Mouse (Mus musculus) limb, embryonic 10.5 days (tissue): ENCODE results near the gene Mef2b. TPM values are rescaled to one million over a fixed set of nuclear protein-coding genes. Genes with fewer than 3 reads are reported as not detected.

Experiments
- DNase-seq: peaks from one replicate; pipeline ENCODE4 v3.0.0-alpha.2; 2017; ENCODE audit warnings: low spot score
- H3K27ac ChIP-seq: fragments of 300-500 bp; sonication (generic); 2 replicates; pipeline ENCODE4 v1.5.1; 2016; ENCODE audit warnings: mild to moderate bottlenecking
- H3K27me3 ChIP-seq: fragments of 300-500 bp; sonication (generic); 2 replicates; pipeline ENCODE4 v1.6.1; 2016; ENCODE audit warnings: low read depth, mild to moderate bottlenecking; ENCODE audit not compliant: poor library complexity, severe bottlenecking
- H3K36me3 ChIP-seq: fragments of 300-500 bp; sonication (generic); 2 replicates; pipeline ENCODE4 v1.6.1; 2016; ENCODE audit warnings: mild to moderate bottlenecking, moderate library complexity
- H3K4me1 ChIP-seq: fragments of 300-500 bp; sonication (generic); 2 replicates; pipeline ENCODE4 v1.6.1; 2016
- H3K4me3 ChIP-seq: fragments of 300-500 bp; sonication (generic); 2 replicates; pipeline ENCODE4 v1.5.1; 2016; ENCODE audit warnings: mild to moderate bottlenecking, moderate library complexity
- H3K9me3 ChIP-seq: fragments of 300-500 bp; sonication (generic); replicated peaks from 2 replicates; pipeline ENCODE4 v1.6.1; 2016; ENCODE audit warnings: mild to moderate bottlenecking
- WGBS: fragments of 180-500 bp; shearing (Covaris S2); methylation state at CpG from one replicate; pipeline ENCODE4 v1.1.7; 2016; 5-methylcytosine and 5-hydroxymethylcytosine counted together
- polyA plus RNA-seq: library from polyadenylated mRNA; unstranded; fragments of >200 nt; fragmentation: Nextera tagmentation; extraction: Ambion mirVana; gene quantifications from 2 replicates; pipeline ENCODE4 v1.2.1, GENCODE M21; 2016

Mef2b gene
- polyA plus RNA-seq, 1 experiment from 2014 or later, result 0.29 TPM

GRCm38 (mm10) chr8:70118726-70119700, 20.5 kb upstream of the Mef2b start:
- 14% methylated on average over 17 of the region's 17 CpGs for WGBS
- no peak overlapping the region for H3K27ac ChIP-seq
- DNase-seq, result no peak
- H3K36me3 ChIP-seq, result no peaks in the 10 kb centered on the region
- peaks cover 84% of the 10 kb centered on the region for H3K27me3 ChIP-seq
- H3K4me3 ChIP-seq, result no peak overlapping the region
- H3K4me1 ChIP-seq, result peaks cover 7% of the 10 kb centered on the region
- no peaks in the 10 kb centered on the region for H3K9me3 ChIP-seq

DNA sequence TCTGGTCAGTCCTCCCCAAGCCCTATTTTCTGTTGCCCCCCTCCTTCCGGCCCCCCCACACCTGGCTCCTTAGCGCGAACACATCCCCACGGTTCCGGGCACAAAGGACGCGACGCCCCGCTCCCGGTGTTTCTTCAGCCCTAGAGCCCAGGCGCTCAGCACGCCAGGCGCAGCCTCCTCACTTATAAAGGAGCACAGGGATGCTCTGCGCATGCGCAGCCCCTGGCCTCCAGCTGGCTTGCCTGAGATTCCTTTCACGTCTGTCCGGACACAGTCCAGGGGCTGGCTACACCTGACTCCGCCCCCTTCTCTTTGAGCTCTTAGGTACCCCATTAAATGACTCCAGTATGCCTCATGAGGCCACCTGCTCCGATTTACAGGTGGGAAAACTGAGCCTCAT, 18.8 kb upstream of the Mef2b start, which contains the start of gene Ncan:
TSS of gene Ncan (minus strand) at position 207 of the 400 bp plus-strand sequence.
- peak within 1 kb of the TSS; percentile 38 for H3K4me3 ChIP-seq
- H3K4me1 ChIP-seq, result peaks cover 7% of the 10 kb centered on the region
- peak; percentile 86 for DNase-seq
- 3% methylated on average over 19 of the region's 19 CpGs for WGBS
- H3K27me3 ChIP-seq, result peaks cover 74% of the 10 kb centered on the region
- H3K36me3 ChIP-seq, result no peaks in the 10 kb centered on the region
- no peaks in the 10 kb centered on the region for H3K9me3 ChIP-seq
- H3K27ac ChIP-seq, result no peak within 1 kb of the TSS

GRCm38 (mm10) chr8:70122863-70123262, 16.6 kb upstream of the Mef2b start:
- peaks cover 7% of the 10 kb centered on the region for H3K4me1 ChIP-seq
- WGBS, result 48% methylated on average over 2 of the region's 2 CpGs
- DNase-seq, result no peak
- H3K4me3 ChIP-seq, result no peak overlapping the region
- no peaks in the 10 kb centered on the region for H3K9me3 ChIP-seq
- H3K27ac ChIP-seq, result no peak overlapping the region
- H3K36me3 ChIP-seq, result no peaks in the 10 kb centered on the region
- H3K27me3 ChIP-seq, result peaks cover 52% of the 10 kb centered on the region

DNA sequence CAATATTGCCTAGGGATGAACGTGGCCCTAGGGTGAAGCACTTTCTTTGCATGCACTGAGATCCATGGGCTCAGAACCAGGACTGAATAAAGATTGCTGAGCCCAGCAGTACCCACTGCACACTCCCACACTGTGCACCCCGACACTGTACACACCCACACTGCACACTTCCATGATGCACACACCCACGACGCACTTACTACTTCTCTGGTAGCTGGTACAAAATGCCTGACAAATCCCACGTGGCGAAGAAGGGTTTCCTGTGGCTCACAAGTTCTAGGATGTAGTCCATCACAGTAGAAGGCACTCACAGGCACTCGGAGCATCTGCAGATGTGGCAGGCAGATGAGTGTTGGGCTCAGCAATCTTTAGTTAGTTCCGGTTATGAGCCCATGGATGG, 14.5 kb upstream of the Mef2b start:
- peaks cover 31% of the 10 kb centered on the region for H3K27me3 ChIP-seq
- 66% methylated on average over 8 of the region's 8 CpGs for WGBS
- H3K4me3 ChIP-seq, result no peak overlapping the region
- H3K27ac ChIP-seq, result no peak overlapping the region
- no peak for DNase-seq
- no peaks in the 10 kb centered on the region for H3K36me3 ChIP-seq
- peaks cover 11% of the 10 kb centered on the region for H3K4me1 ChIP-seq
- H3K9me3 ChIP-seq, result no peaks in the 10 kb centered on the region

- Histone ChIP-seq H3K4me1 (peaks cover 16% of the 10 kb centered on the region), H3K27ac (no peak overlapping the region), H3K9me3 (no peaks in the 10 kb centered on the region), H3K4me3 (no peak overlapping the region), H3K27me3 (peaks cover 7% of the 10 kb centered on the region; the same call in 1 of the 2 replicates), H3K36me3 (peaks cover 13% of the 10 kb centered on the region)
- no peak for DNase-seq
- WGBS, result 75% methylated on average over 3 of the region's 3 CpGs
Measured at GRCm38 (mm10) chr8:70128435-70128834, 11.1 kb upstream of the Mef2b start.

GRCm38 (mm10) chr8:70129309-70129952, 10.1 kb upstream of the Mef2b start:
- peaks cover 16% of the 10 kb centered on the region for H3K4me1 ChIP-seq
- H3K27me3 ChIP-seq, result peaks cover 5% of the 10 kb centered on the region; the same call in 1 of the 2 replicates
- H3K9me3 ChIP-seq, result no peaks in the 10 kb centered on the region
- no peak for DNase-seq
- no peak overlapping the region for H3K4me3 ChIP-seq
- WGBS, result 69% methylated on average over 9 of the region's 9 CpGs
- H3K27ac ChIP-seq, result no peak overlapping the region
- peaks cover 23% of the 10 kb centered on the region for H3K36me3 ChIP-seq

- Histone ChIP-seq H3K27ac (no peak overlapping the region), H3K9me3 (no peaks in the 10 kb centered on the region), H3K36me3 (peaks cover 30% of the 10 kb centered on the region), H3K27me3 (0 out of 2 replicates have a peak, but pooled peaks cover under 1% of the 10 kb centered on the region), H3K4me3 (no peak overlapping the region), H3K4me1 (peaks cover 16% of the 10 kb centered on the region)
- DNase-seq, result no peak
- WGBS, result 76% methylated on average over 3 of the region's 3 CpGs
Measured at GRCm38 (mm10) chr8:70130066-70130465, 9.4 kb upstream of the Mef2b start.

- H3K27ac ChIP-seq, result peak within 1 kb of the TSS; percentile 83
- WGBS, result 2% methylated on average over 37 of the region's 37 CpGs
- peaks cover 42% of the 10 kb centered on the region for H3K36me3 ChIP-seq
- peaks cover 16% of the 10 kb centered on the region for H3K4me1 ChIP-seq
- no peaks in the 10 kb centered on the region for H3K27me3 ChIP-seq
- DNase-seq, result peak; percentile 88
- no peaks in the 10 kb centered on the region for H3K9me3 ChIP-seq
- peak within 1 kb of the TSS; percentile 79 for H3K4me3 ChIP-seq
Measured at GRCm38 (mm10) chr8:70131166-70131883, 8.2 kb upstream of the Mef2b start, which contains the start of gene Nr2c2ap. Gene Nr2c2ap (plus strand): TSS chr8:70131333.

- Histone ChIP-seq H3K9me3 (no peaks in the 10 kb centered on the region), H3K27me3 (no peaks in the 10 kb centered on the region), H3K36me3 (peaks cover 58% of the 10 kb centered on the region), H3K27ac (no peak overlapping the region), H3K4me1 (peaks cover 26% of the 10 kb centered on the region), H3K4me3 (no peak overlapping the region)
- 88% methylated on average over 5 of the region's 5 CpGs for WGBS
- no peak for DNase-seq
Measured at GRCm38 (mm10) chr8:70134086-70134485, 5.4 kb upstream of the Mef2b start.

GRCm38 (mm10) chr8:70134931-70135330, 4.6 kb upstream of the Mef2b start:
- DNase-seq, result no peak
- Histone ChIP-seq H3K4me1 (peaks cover 22% of the 10 kb centered on the region), H3K27ac (no peak overlapping the region), H3K9me3 (no peaks in the 10 kb centered on the region), H3K36me3 (peaks cover 58% of the 10 kb centered on the region), H3K27me3 (no peaks in the 10 kb centered on the region), H3K4me3 (no peak overlapping the region)
- 95% methylated on average over 9 of the region's 9 CpGs for WGBS

DNA sequence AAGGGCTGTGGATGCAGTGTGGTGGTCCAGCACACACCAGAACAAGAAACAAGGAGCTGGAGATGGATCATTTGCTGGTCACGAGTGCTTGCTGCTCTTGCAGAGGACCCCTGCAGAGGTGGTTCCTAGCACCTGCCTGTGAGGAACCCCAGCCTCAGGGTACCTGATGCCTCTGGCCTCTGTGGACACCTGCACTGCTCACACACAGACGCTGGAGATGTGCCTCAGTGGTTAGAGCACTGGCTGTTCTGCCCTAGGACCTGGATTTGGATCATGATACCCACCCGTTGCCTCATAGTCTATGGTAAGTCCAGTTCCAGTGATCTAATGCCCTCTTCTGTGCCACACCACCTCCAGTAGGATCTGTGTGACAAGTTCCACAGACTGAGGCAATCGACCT, 2.9 kb upstream of the Mef2b start:
- 84% methylated on average over 4 of the region's 4 CpGs for WGBS
- Histone ChIP-seq H3K9me3 (no peaks in the 10 kb centered on the region), H3K4me1 (peaks cover 24% of the 10 kb centered on the region), H3K27ac (no peak overlapping the region), H3K36me3 (peaks cover 58% of the 10 kb centered on the region), H3K27me3 (no peaks in the 10 kb centered on the region), H3K4me3 (no peak overlapping the region)
- DNase-seq, result no peak

DNA sequence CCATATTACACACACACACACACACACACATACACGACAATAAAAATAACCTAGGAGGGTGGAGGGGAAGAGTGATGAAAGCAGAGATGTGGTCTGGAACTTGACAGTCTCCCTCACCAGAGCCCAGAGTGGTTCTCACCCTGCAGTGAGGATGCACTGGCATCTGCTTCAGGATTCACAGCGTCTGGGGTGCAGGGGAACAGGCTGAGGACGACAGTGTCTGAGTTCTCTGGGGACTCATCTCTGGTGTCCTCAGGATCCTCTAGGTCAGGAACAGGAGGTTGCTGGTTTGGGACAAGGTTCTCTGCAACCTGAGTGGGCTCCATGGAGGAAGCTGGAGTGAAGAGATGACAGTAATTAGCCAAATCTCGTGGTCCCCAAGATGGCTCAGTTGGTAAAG, 1.6 kb upstream of the Mef2b start:
- Histone ChIP-seq H3K4me3 (peak overlapping the region; percentile 89), H3K27ac (no peak overlapping the region), H3K9me3 (no peaks in the 10 kb centered on the region), H3K27me3 (no peaks in the 10 kb centered on the region), H3K36me3 (peaks cover 62% of the 10 kb centered on the region), H3K4me1 (peaks cover 20% of the 10 kb centered on the region)
- no peak for DNase-seq
- 83% methylated on average over 4 of the region's 4 CpGs for WGBS
